Mouse (Mus musculus) megakaryocyte, embryonic 14.5 days (primary cell): ENCODE results near the gene Ulk2. TPM values are rescaled to one million over a fixed set of nuclear protein-coding genes. Genes with fewer than 3 reads are reported as not detected.

Experiments
- H3K27me3 ChIP-seq: replicated peaks from 2 replicates; pipeline ENCODE3; 2012; ENCODE audit warnings: inconsistent platforms
- H3K36me3 ChIP-seq: replicated peaks from 2 replicates; pipeline ENCODE3; 2012; ENCODE audit warnings: low read length, inconsistent platforms, mixed read lengths
- H3K4me1 ChIP-seq: 2 replicates; pipeline ENCODE4 v1.6.1; 2012; ENCODE audit warnings: inconsistent platforms
- H3K4me3 ChIP-seq: replicated peaks from 2 replicates; pipeline ENCODE3; 2012; ENCODE audit warnings: moderate library complexity, mild to moderate bottlenecking, inconsistent platforms
- H3K9me3 ChIP-seq: 2 replicates; pipeline ENCODE4 v1.6.1; 2012; ENCODE audit warnings: inconsistent platforms
- FLI1 ChIP-seq: IDR thresholded peaks from 2 replicates; pipeline ENCODE4 v1.6.1; 2012; ENCODE audit warnings: low read length, inconsistent platforms, mixed read lengths
- GATA1 ChIP-seq: IDR thresholded peaks from 3 replicates; pipeline ENCODE4 v1.6.1; 2012; ENCODE audit warnings: mixed read lengths, low read length, inconsistent platforms, borderline replicate concordance
- polyA plus RNA-seq: library from polyadenylated mRNA; stranded (reverse); fragments of >175 nt; gene quantifications from 2 replicates; pipeline ENCODE4 v1.2.3, GENCODE M21; 2012; ENCODE audit warnings: low replicate concordance; ENCODE audit not compliant: insufficient read depth

Ulk2 gene
- polyA plus RNA-seq, 1 experiment: 4.2 TPM

- Histone ChIP-seq H3K4me1 (peaks cover 32% of the 10 kb centered on the region), H3K4me3 (peak overlapping the region; percentile 26), H3K27me3 (peaks cover 14% of the 10 kb centered on the region), H3K36me3 (peaks cover 58% of the 10 kb centered on the region), H3K9me3 (no peaks in the 10 kb centered on the region)
- TF ChIP-seq FLI1: no peak
- no peak for TF ChIP-seq GATA1
These were observed 126.8 kb downstream of the Ulk2 start for GRCm38 (mm10) chr11:61728037-61728436.

Other genes starting within 250 kb of the Ulk2 start
- gene Grap, start 201.8 kb downstream of the Ulk2 start, polyA plus RNA-seq: 5.2 and 14.2 TPM in 2 replicates
- 5.2 and 5.9 TPM in 2 replicates for gene Fam83g, start 171.0 kb downstream of the Ulk2 start, polyA plus RNA-seq
- gene Slc5a10, start 134.2 kb downstream of the Ulk2 start, polyA plus RNA-seq: 0.12 TPM in 1 of 2 replicates, not detected in the other
- gene Prpsap2, start 93.0 kb downstream of the Ulk2 start, polyA plus RNA-seq: 8.9 TPM in 1 of 2 replicates, not detected in the other
- 6.6 TPM in 1 of 2 replicates, not detected in the other for gene Akap10, start 75.2 kb upstream of the Ulk2 start, polyA plus RNA-seq
- gene Specc1, start 101.7 kb upstream of the Ulk2 start, polyA plus RNA-seq: 7.1 and 13.9 TPM in 2 replicates